Mouse (Mus musculus) midbrain, embryonic 15.5 days (tissue): Measurements from ENCODE around the gene Hemk1. TPM values are rescaled to one million over a fixed set of nuclear protein-coding genes. Genes with fewer than 3 reads are reported as not detected.

Experiments
- ATAC-seq: fragments of 200-750 bp; cut with Nextera tagmentation; replicated peaks from 2 replicates; pipeline ENCODE4 v1.8.0; 2017; ENCODE audit warnings: moderate TSS enrichment
- H3K27ac ChIP-seq: fragments of 300-500 bp; sonication (generic); 2 replicates; pipeline ENCODE4 v1.5.1; 2015; ENCODE audit warnings: mild to moderate bottlenecking, inconsistent platforms
- H3K27me3 ChIP-seq: fragments of 300-500 bp; sonication (generic); replicated peaks from 2 replicates; pipeline ENCODE4 v1.6.1; 2015; ENCODE audit warnings: inconsistent platforms
- H3K36me3 ChIP-seq: fragments of 300-500 bp; sonication (generic); replicated peaks from 2 replicates; pipeline ENCODE4 v1.6.1; 2015; ENCODE audit warnings: inconsistent platforms
- H3K4me1 ChIP-seq: fragments of 300-500 bp; sonication (generic); 2 replicates; pipeline ENCODE4 v1.6.1; 2015; ENCODE audit warnings: inconsistent platforms
- H3K4me2 ChIP-seq: fragments of 300-500 bp; sonication (generic); 2 replicates; pipeline ENCODE4 v1.6.1; 2015; ENCODE audit warnings: inconsistent platforms, mild to moderate bottlenecking, moderate library complexity
- H3K4me3 ChIP-seq: fragments of 300-500 bp; sonication (generic); 2 replicates; pipeline ENCODE4 v1.5.1; 2015; ENCODE audit warnings: mild to moderate bottlenecking, inconsistent platforms
- H3K9ac ChIP-seq: fragments of 300-500 bp; sonication (generic); 2 replicates; pipeline ENCODE4 v1.6.1; 2015; ENCODE audit warnings: mild to moderate bottlenecking, inconsistent platforms
- H3K9me3 ChIP-seq: fragments of 300-500 bp; sonication (generic); 2 replicates; pipeline ENCODE4 v1.6.1; 2016; ENCODE audit warnings: inconsistent platforms
- whole genome bisulfite sequencing: fragments of 180-500 bp; shearing (Covaris S2); methylation state at CpG from one replicate; pipeline ENCODE4 v1.1.7; 2015; ENCODE audit warnings: mixed read lengths; 5-methylcytosine and 5-hydroxymethylcytosine counted together
- polyA plus RNA-seq: library from polyadenylated mRNA; unstranded; fragments of >200 nt; fragmentation: Nextera tagmentation; extraction: Ambion mirVana; gene quantifications from 2 replicates; pipeline ENCODE4 v1.2.1, GENCODE M21; 2015

Hemk1 gene
- 20.1 and 21.1 TPM in 2 replicates for polyA plus RNA-seq

DNA sequence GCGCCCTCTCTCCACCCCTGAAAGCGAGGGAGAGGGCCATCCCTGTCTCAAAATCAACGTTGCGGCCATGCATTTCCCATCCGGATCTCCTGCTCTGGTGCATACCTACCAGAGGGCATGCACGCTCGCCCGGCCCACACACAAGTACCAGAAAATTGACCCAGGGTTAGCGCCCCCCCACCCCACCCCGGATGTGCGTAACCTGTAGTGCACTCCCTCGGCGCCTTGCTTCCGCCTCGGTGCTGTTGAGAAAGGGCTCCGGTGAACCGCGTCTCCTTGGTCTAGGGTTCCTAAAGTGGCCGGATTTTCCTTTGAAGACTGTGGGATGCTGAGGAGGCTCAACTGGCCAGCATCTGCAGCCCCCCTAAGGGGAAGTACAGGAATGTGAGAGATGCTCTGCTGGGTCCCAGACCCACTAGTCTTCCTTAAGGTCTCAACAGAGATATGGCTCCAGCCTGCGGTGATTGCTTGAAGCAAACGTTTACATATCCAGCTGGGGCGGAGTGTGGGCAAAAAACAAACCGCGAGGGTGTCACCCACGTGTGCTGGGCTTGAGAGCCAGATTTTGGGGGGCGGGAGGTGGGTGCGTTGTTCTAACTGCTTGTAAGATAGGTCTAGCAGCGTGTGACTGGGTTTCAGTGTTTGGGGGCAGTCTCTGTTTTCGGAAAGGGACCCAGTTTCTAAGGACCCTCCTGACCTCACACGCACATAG is at the start of gene Hemk1:
Gene Hemk1 (minus strand): TSS at position 179 of the 712 bp plus-strand sequence.
- H3K4me3 ChIP-seq = peak within 1 kb of the TSS; percentile 50
- H3K36me3 ChIP-seq = no peaks in the 10 kb centered on the region
- peak within 1 kb of the TSS; percentile 75 for H3K27ac ChIP-seq
- no peaks in the 10 kb centered on the region for H3K27me3 ChIP-seq
- WGBS = 3% methylated on average over 30 of the region's 30 CpGs
- peak within 1 kb of the TSS; percentile 93 for H3K4me2 ChIP-seq
- peaks cover 32% of the 10 kb centered on the region for H3K4me1 ChIP-seq
- peak; percentile 84 for ATAC-seq
- H3K9me3 ChIP-seq = no peaks in the 10 kb centered on the region
- H3K9ac ChIP-seq = peak within 1 kb of the TSS; percentile 55

- Histone ChIP-seq H3K27ac (no peak overlapping the region), H3K4me3 (no peak overlapping the region), H3K4me2 (no peak overlapping the region), H3K9ac (no peak overlapping the region), H3K36me3 (no peaks in the 10 kb centered on the region), H3K9me3 (no peaks in the 10 kb centered on the region), H3K27me3 (0 out of 2 replicates have a peak, but pooled peaks cover 3% of the 10 kb centered on the region), H3K4me1 (peaks cover 11% of the 10 kb centered on the region)
- ATAC-seq = no peak
- 90% methylated on average over 3 of the region's 3 CpGs for WGBS
These were observed 49.6 kb upstream of the Hemk1 start for GRCm38 (mm10) chr9:107387708-107388107.

- Histone ChIP-seq H3K27me3 (0 out of 2 replicates have a peak, but pooled peaks cover 10% of the 10 kb centered on the region), H3K4me3 (no peak overlapping the region), H3K9me3 (no peaks in the 10 kb centered on the region), H3K27ac (no peak overlapping the region), H3K9ac (no peak overlapping the region), H3K36me3 (no peaks in the 10 kb centered on the region), H3K4me1 (peaks cover 17% of the 10 kb centered on the region), H3K4me2 (no peak overlapping the region)
- ATAC-seq = no peak
- 68% methylated on average over 3 of the region's 3 CpGs for WGBS
These were observed 48.6 kb upstream of the Hemk1 start for GRCm38 (mm10) chr9:107386722-107387121.

DNA sequence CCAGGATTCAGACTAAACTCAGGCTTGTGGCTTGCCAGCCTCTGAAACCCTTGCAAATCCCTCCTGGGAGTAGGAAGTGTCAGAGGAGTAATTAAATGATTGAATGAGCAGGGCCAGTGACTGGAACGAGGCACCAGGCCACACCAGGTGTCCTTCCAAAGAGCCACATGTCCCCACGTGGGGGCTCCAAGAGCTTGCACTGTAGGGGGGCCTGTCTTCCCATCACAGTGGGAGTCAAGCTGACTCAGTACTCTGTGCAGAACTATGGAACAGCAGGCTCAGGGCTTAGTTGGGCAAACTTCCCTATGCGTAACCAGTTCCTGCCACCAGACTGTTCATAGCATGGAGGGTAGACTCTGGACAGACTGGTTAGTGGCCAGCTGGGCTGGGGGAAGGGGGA is 46.2 kb upstream of the Hemk1 start:
- peaks cover 11% of the 10 kb centered on the region for H3K4me1 ChIP-seq
- no peak for ATAC-seq
- H3K4me3 ChIP-seq = no peak overlapping the region
- H3K9ac ChIP-seq = no peak overlapping the region
- no peak overlapping the region for H3K4me2 ChIP-seq
- H3K36me3 ChIP-seq = no peaks in the 10 kb centered on the region
- H3K27ac ChIP-seq = no peak overlapping the region
- no peaks in the 10 kb centered on the region for H3K9me3 ChIP-seq
- 19% methylated on average over 3 of the region's 3 CpGs for WGBS
- H3K27me3 ChIP-seq = peaks cover 28% of the 10 kb centered on the region

- Histone ChIP-seq H3K9ac (no peak overlapping the region), H3K27ac (no peak overlapping the region), H3K36me3 (no peaks in the 10 kb centered on the region), H3K9me3 (no peaks in the 10 kb centered on the region), H3K4me1 (peaks cover 21% of the 10 kb centered on the region), H3K27me3 (peaks cover 30% of the 10 kb centered on the region), H3K4me2 (no peak overlapping the region), H3K4me3 (no peak overlapping the region)
- WGBS = 11% methylated on average over 8 of the region's 8 CpGs
- no peak for ATAC-seq
These were observed 43.6 kb upstream of the Hemk1 start for GRCm38 (mm10) chr9:107381723-107382122.

- ATAC-seq = peak; percentile 82
These were observed 39.9 kb upstream of the Hemk1 start for GRCm38 (mm10) chr9:107377961-107378512.

GRCm38 (mm10) chr9:107375451-107375850 is 37.3 kb upstream of the Hemk1 start:
- no peaks in the 10 kb centered on the region for H3K9me3 ChIP-seq
- peaks cover 8% of the 10 kb centered on the region for H3K27me3 ChIP-seq
- H3K4me1 ChIP-seq = peaks cover 18% of the 10 kb centered on the region
- no peak overlapping the region for H3K4me3 ChIP-seq
- ATAC-seq = no peak
- 23% methylated on average over 5 of the region's 5 CpGs for WGBS
- no peak overlapping the region for H3K27ac ChIP-seq
- H3K36me3 ChIP-seq = no peaks in the 10 kb centered on the region
- H3K9ac ChIP-seq = no peak overlapping the region
- H3K4me2 ChIP-seq = no peak overlapping the region

More at GRCm38 (mm10) chr9:107377961-107378512, 39.9 kb upstream of the Hemk1 start:
- H3K36me3 ChIP-seq = no peaks in the 10 kb centered on the region
- WGBS = under 1% methylated on average over 35 of the region's 35 CpGs
- H3K4me1 ChIP-seq = peaks cover 25% of the 10 kb centered on the region
- H3K4me3 ChIP-seq = peak overlapping the region; percentile 35
- H3K27me3 ChIP-seq = peaks cover 29% of the 10 kb centered on the region
- peak overlapping the region; percentile 73 for H3K4me2 ChIP-seq
- peak overlapping the region; percentile 48 for H3K9ac ChIP-seq
- H3K27ac ChIP-seq = peak overlapping the region; percentile 80
- no peaks in the 10 kb centered on the region for H3K9me3 ChIP-seq

- no peaks in the 10 kb centered on the region for H3K9me3 ChIP-seq
- ATAC-seq = no peak
- H3K27ac ChIP-seq = no peak overlapping the region
- H3K36me3 ChIP-seq = no peaks in the 10 kb centered on the region
- 14% methylated on average over 8 of the region's 8 CpGs for WGBS
- H3K4me3 ChIP-seq = no peak overlapping the region
- no peak overlapping the region for H3K9ac ChIP-seq
- peaks cover 4% of the 10 kb centered on the region for H3K27me3 ChIP-seq
- H3K4me2 ChIP-seq = no peak overlapping the region
- peaks cover 27% of the 10 kb centered on the region for H3K4me1 ChIP-seq
These were observed 36.5 kb upstream of the Hemk1 start for GRCm38 (mm10) chr9:107374623-107375022.

DNA sequence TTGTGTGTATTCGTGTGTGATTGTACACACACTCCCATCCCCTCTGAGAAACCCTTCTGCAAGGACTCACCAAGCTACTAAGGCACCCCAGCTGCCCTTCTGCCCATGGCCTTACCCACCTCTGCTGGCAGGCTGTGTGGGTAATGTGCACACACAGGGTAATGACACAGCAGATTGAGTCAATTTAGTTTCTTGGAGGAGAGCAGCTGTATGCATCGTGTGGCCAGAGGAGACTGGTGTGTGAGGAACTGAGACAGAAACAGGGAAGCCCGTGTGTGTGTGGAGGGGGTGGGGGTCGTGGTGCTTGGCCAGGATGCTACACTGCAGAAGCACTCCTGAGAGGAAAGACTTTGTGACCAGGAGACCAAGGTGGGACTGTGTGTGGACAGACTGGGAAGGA is 34.3 kb upstream of the Hemk1 start:
- Histone ChIP-seq H3K9ac (no peak overlapping the region), H3K27ac (no peak overlapping the region), H3K9me3 (no peaks in the 10 kb centered on the region), H3K4me2 (no peak overlapping the region), H3K27me3 (no peaks in the 10 kb centered on the region; the same call in 1 of the 2 replicates), H3K36me3 (no peaks in the 10 kb centered on the region), H3K4me1 (peaks cover 14% of the 10 kb centered on the region), H3K4me3 (no peak overlapping the region)
- WGBS = 52% methylated on average over 4 of the region's 4 CpGs
- ATAC-seq = no peak

GRCm38 (mm10) chr9:107370106-107370463 is 31.9 kb upstream of the Hemk1 start:
- Histone ChIP-seq H3K9ac (no peak overlapping the region), H3K9me3 (no peaks in the 10 kb centered on the region), H3K4me1 (peaks cover 10% of the 10 kb centered on the region; the same call in 1 of the 2 replicates), H3K27me3 (0 out of 2 replicates have a peak, but pooled peaks cover under 1% of the 10 kb centered on the region), H3K4me3 (no peak overlapping the region), H3K36me3 (no peaks in the 10 kb centered on the region), H3K27ac (peak overlapping the region; percentile 49), H3K4me2 (no peak overlapping the region)
- WGBS = 15% methylated on average over 4 of the region's 4 CpGs
- no peak for ATAC-seq

DNA sequence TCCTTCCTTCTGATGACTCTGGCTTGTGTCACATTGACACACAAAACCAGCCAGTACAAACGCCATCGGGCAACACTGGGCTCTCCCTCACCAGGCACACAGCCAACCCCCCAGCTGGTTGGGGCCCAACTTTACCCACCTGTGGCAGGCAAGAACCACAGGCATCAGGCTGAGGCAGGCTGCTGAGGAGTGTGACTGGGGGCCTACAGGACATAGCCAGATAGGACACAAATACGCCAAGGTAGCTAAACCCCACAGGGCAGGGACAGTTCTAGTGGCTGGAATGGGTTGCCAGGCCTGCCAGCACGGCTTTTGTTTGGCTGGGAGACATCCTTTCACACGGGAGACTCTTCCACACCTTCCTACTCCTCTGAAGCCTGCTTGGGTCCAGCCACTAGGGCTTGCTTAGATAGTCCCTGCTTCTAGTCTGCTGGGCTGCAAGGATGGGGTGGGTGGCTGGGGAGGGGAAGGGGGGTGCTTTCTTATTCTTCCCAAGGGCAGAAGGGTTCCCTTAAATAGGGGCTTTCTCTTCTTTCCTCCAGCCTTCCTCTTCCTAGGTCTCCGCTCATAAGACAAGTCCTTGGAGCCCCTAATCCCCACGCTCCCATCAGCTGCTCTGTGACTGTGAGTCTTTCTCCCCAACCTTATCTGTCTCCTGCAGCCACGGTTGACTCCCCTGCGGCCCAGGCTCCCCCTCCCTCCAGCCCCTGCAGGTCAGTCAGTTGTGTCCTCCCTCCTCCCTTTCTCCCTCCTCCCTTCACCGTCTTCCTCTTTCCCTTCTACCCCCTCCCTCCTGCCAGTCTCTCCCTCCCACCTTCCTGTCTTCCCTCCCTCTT is 31.3 kb upstream of the Hemk1 start:
- Histone ChIP-seq H3K9ac (no peak overlapping the region), H3K4me3 (no peak overlapping the region), H3K27me3 (0 out of 2 replicates have a peak, but pooled peaks cover 3% of the 10 kb centered on the region), H3K9me3 (no peaks in the 10 kb centered on the region), H3K4me2 (no peak overlapping the region), H3K27ac (peak overlapping the region; percentile 49), H3K4me1 (peaks cover 10% of the 10 kb centered on the region; the same call in 1 of the 2 replicates), H3K36me3 (no peaks in the 10 kb centered on the region)
- peak; percentile 65 for ATAC-seq
- WGBS = 29% methylated on average over 10 of the region's 10 CpGs

DNA sequence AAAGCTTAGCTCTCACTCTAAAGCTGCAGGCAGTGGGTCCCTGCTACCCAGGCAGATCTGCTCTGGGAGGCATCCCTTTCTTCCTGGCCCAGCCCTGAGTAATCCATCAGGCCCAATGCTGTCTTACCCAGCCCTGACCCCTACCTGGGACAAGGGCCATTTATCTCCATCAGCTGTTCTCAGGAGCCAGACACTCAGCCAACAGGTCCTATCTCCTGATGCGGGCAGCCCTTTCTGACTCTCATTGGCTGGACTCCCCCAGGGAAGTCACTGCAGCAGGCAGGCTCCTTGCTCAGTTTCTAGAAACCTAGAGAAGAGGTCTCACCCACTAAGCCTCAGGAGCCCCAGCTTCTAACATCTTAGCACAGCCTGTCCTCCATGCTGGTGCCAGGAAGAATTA is 30.2 kb upstream of the Hemk1 start:
- Histone ChIP-seq H3K9me3 (no peaks in the 10 kb centered on the region), H3K36me3 (no peaks in the 10 kb centered on the region), H3K9ac (no peak overlapping the region), H3K4me2 (no peak overlapping the region), H3K4me1 (peaks cover 10% of the 10 kb centered on the region; the same call in 1 of the 2 replicates), H3K27me3 (0 out of 2 replicates have a peak, but pooled peaks cover 3% of the 10 kb centered on the region), H3K27ac (no peak overlapping the region), H3K4me3 (no peak overlapping the region)
- ATAC-seq = no peak
- 86% methylated on average over 1 of the region's 1 CpGs for WGBS
